Mouse (Mus musculus) heart, postnatal 4 days (tissue): ENCODE results near the gene Chpf2. TPM values are rescaled to one million over a fixed set of nuclear protein-coding genes. Genes with fewer than 3 reads are reported as not detected.
"Not testable (repeated sequence)": the region's sequence is repeated elsewhere in the genome, so short reads cannot be mapped to it uniquely, and the experiment has no call there.

Experiments
- DNase-seq: peaks from one replicate; pipeline ENCODE4 v3.0.0; 2021
- total RNA-seq, 2 experiments: library from RNA; stranded (reverse); gene quantifications; 2 replicates each; pipeline ENCODE4 v1.2.3; 2021

Chpf2 gene
- total RNA-seq: 10 to 100 TPM; 19.9 to 21.6 TPM

- DNase-seq: peak; percentile 80
Observed at GRCm38 (mm10) chr5:24586547-24587199, at the start of gene Chpf2. Chpf2 (plus strand) TSS chr5:24586741.

- DNase-seq: peak; percentile 66
Observed at GRCm38 (mm10) chr5:24537618-24538017, 48.9 kb upstream of the Chpf2 start.

- peak; percentile 18 for DNase-seq
Observed at GRCm38 (mm10) chr5:24539571-24540296, 46.8 kb upstream of the Chpf2 start.

- DNase-seq: peak; percentile 84
Observed at GRCm38 (mm10) chr5:24540387-24541143, 46.0 kb upstream of the Chpf2 start, which contains the start of gene Asb10. Asb10 (minus strand) TSS chr5:24540978.

- DNase-seq: no peak
Observed at GRCm38 (mm10) chr5:24541144-24541569, 45.4 kb upstream of the Chpf2 start.

- DNase-seq: no peak
Observed at GRCm38 (mm10) chr5:24542643-24543042, 43.9 kb upstream of the Chpf2 start.

- peak; percentile 73 for DNase-seq
Observed at GRCm38 (mm10) chr5:24550598-24551316, 35.8 kb upstream of the Chpf2 start.

GRCm38 (mm10) chr5:24551317-24551688 lies 35.2 kb upstream of the Chpf2 start:
- no peak for DNase-seq

- DNase-seq: no peak
Observed at GRCm38 (mm10) chr5:24553621-24554244, 32.8 kb upstream of the Chpf2 start.

GRCm38 (mm10) chr5:24555335-24555734 lies 31.2 kb upstream of the Chpf2 start:
- not testable (repeated sequence) for DNase-seq

- no peak for DNase-seq
Observed at GRCm38 (mm10) chr5:24556709-24557108, 29.8 kb upstream of the Chpf2 start, which contains the start of gene 4931409K22Rik. 4931409K22Rik (minus strand) TSS chr5:24556809.

GRCm38 (mm10) chr5:24575948-24576347 lies 10.6 kb upstream of the Chpf2 start:
- DNase-seq: no peak

GRCm38 (mm10) chr5:24576801-24577182 lies 9.7 kb upstream of the Chpf2 start:
- no peak for DNase-seq

- peak; percentile 100 for DNase-seq
Observed at GRCm38 (mm10) chr5:24577183-24577929, 9.2 kb upstream of the Chpf2 start, which contains the start of gene Abcf2. Abcf2 (minus strand) TSS chr5:24577467.

- DNase-seq: no peak
Observed at GRCm38 (mm10) chr5:24578109-24578963, 8.2 kb upstream of the Chpf2 start.

GRCm38 (mm10) chr5:24586106-24586505 lies 435 bp upstream of the Chpf2 start:
- DNase-seq: no peak

GRCm38 (mm10) chr5:24587200-24587577 lies 648 bp downstream of the Chpf2 start:
- DNase-seq: no peak

GRCm38 (mm10) chr5:24589511-24590500 lies 3.3 kb downstream of the Chpf2 start:
- no peak for DNase-seq

GRCm38 (mm10) chr5:24591268-24591721 lies 4.8 kb downstream of the Chpf2 start:
- DNase-seq: peak; percentile 29
